Mouse (Mus musculus): ENCODE data around the gene Tgfb3. TPM values are rescaled to one million over a fixed set of nuclear protein-coding genes. Genes with fewer than 3 reads are reported as not detected.

Gene Tgfb3
- polyA plus RNA-seq, 2 experiments: 64.7 to 85.0 TPM

DNA sequence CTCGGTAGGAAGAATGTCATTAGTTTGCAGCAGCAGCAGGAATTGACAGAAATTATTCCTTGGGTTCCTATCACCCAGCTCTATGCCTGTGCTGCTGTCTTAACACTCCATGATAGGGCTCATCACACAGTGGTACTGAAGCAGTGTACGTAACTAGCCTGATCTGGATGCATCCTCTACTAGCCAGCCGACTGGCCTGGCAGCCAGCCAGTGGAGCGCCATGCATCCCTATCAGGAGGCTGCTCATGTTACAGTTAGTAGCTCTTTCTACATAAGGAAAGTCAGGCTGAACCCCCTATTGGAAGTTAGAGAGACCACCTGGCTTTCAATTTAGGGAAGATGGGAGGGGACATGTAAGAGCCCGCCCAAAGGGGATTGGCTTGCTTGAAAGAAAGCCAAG lies 51.8 kb downstream of the Tgfb3 start:
- WGBS: 63% methylated on average over 5 of the region's 5 CpGs
- no peak for TF ChIP-seq POLR2A (IDR thresholded peaks at IDR 0.05; ENCODE audit: borderline replicate concordance, extremely low read depth, insufficient read depth, insufficient read length)
- DNase-seq (ENCODE audit: low spot score) (peak; percentile 58), ATAC-seq (ENCODE audit: low FRiP score, low read depth) (no peak)
- Histone ChIP-seq H3K27ac (replicated peaks; ENCODE audit: low read depth, low read length) (no peak overlapping the region), H3K4me3 (replicated peaks; ENCODE audit: low read length) (no peak overlapping the region), H3K4me1 (ENCODE audit: control insufficient read depth, insufficient read depth, low read length) (peaks cover 38% of the 10 kb centered on the region), H3K36me3 (ENCODE audit: control insufficient read depth, insufficient read depth, low read length) (no peaks in the 10 kb centered on the region), H3K9me3 (ENCODE audit: control insufficient read depth, low read length) (no peaks in the 10 kb centered on the region), H3K4me2 (replicated peaks; ENCODE audit: low read depth, low read length, severe bottlenecking) (no peak overlapping the region), H3K9ac (ENCODE audit: low read depth, low read length, severe bottlenecking) (no peak overlapping the region), H3K27me3 (ENCODE audit: control insufficient read depth, insufficient read depth, low read length) (no peaks in the 10 kb centered on the region)

DNA sequence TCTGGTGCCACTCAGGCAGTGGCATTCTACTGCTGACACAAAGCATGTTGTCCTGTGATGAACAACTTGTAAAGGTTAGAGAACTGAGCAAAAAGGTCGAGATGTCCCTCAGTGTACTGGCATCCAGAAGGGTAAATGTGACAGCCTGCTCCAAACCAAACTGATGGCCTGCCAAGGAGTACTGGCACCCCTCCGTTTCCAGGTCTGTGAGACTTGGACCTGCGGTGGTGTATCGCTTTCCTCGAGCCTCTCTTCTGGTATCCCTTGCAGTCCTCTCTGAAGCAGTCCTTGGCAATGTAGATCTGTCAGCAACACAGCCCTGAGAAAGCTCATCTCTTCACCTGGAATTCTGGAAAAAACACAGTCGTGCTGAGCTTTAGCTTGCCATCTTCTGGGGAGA lies 53.4 kb downstream of the Tgfb3 start:
- DNase-seq (ENCODE audit: low spot score) (no peak), ATAC-seq (ENCODE audit: low FRiP score, low read depth) (no peak)
- Histone ChIP-seq H3K4me1 (ENCODE audit: control insufficient read depth, insufficient read depth, low read length) (peaks cover 44% of the 10 kb centered on the region), H3K27me3 (ENCODE audit: control insufficient read depth, insufficient read depth, low read length) (no peaks in the 10 kb centered on the region), H3K4me2 (replicated peaks; ENCODE audit: low read depth, low read length, severe bottlenecking) (no peak overlapping the region), H3K9ac (ENCODE audit: low read depth, low read length, severe bottlenecking) (no peak overlapping the region), H3K9me3 (ENCODE audit: control insufficient read depth, low read length) (no peaks in the 10 kb centered on the region), H3K27ac (replicated peaks; ENCODE audit: low read depth, low read length) (no peak overlapping the region), H3K4me3 (replicated peaks; ENCODE audit: low read length) (no peak overlapping the region), H3K36me3 (ENCODE audit: control insufficient read depth, insufficient read depth, low read length) (no peaks in the 10 kb centered on the region)
- 80% methylated on average over 6 of the region's 6 CpGs for WGBS
- no peak for TF ChIP-seq POLR2A (IDR thresholded peaks at IDR 0.05; ENCODE audit: borderline replicate concordance, extremely low read depth, insufficient read depth, insufficient read length)

- ATAC-seq (ENCODE audit: low FRiP score, low read depth) (no peak), DNase-seq (ENCODE audit: low spot score) (peak; percentile 50)
- Histone ChIP-seq H3K27ac (replicated peaks; ENCODE audit: low read depth, low read length) (0 out of 2 replicates have a peak overlapping the region, but pooled peaks have one; percentile 33), H3K9ac (ENCODE audit: low read depth, low read length, severe bottlenecking) (no peak overlapping the region), H3K9me3 (ENCODE audit: control insufficient read depth, low read length) (no peaks in the 10 kb centered on the region), H3K4me3 (replicated peaks; ENCODE audit: low read length) (no peak overlapping the region), H3K4me2 (replicated peaks; ENCODE audit: low read depth, low read length, severe bottlenecking) (no peak overlapping the region), H3K4me1 (ENCODE audit: control insufficient read depth, insufficient read depth, low read length) (peaks cover 44% of the 10 kb centered on the region), H3K36me3 (ENCODE audit: control insufficient read depth, insufficient read depth, low read length) (no peaks in the 10 kb centered on the region), H3K27me3 (ENCODE audit: control insufficient read depth, insufficient read depth, low read length) (no peaks in the 10 kb centered on the region)
- WGBS: 40% methylated on average over 4 of the region's 4 CpGs
- TF ChIP-seq POLR2A (IDR thresholded peaks at IDR 0.05; ENCODE audit: borderline replicate concordance, extremely low read depth, insufficient read depth, insufficient read length): no peak
These were observed 54.4 kb downstream of the Tgfb3 start for GRCm38 (mm10) chr12:86024426-86024825.

DNA sequence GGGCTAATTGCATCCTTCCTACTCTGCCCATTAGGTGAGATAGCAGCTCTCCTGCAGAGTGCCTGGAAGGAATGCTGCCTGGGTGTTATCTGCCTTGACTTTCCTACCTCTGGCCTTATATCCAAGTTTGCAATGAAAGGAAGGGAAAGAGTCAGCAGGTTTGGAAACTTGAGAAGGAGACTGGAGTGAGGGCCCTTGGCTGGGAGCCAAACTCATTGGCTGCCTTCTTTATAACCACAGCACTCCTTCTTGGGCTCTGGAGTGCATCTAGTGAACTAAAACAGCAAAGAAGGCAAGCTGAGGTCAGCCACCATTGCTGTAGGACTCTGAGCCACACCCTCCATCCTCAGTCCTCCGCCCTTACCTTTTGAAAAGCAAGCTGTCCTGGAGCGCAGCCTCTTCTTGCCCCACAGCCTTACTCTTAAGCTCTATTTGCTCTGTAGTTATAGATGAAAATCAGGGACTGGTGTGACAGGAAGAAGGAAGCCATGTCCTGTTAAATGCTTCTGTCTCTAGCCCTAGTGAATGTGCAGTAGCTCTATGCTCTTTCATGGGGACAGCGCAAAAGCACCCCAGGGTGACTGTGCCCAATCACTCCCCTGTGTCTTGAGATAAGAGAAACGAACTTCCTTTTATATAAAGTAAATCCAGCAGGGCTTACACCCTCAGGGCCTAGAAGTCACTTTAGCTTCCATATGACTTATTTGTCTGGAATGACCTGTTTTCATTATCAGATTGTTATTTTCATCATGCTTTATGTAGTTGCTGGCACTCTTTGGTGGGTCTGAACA lies 55.6 kb downstream of the Tgfb3 start:
- Histone ChIP-seq H3K27me3 (ENCODE audit: control insufficient read depth, insufficient read depth, low read length) (no peaks in the 10 kb centered on the region), H3K4me2 (replicated peaks; ENCODE audit: low read depth, low read length, severe bottlenecking) (no peak overlapping the region; the same call in 1 of the 2 replicates), H3K4me1 (ENCODE audit: control insufficient read depth, insufficient read depth, low read length) (peaks cover 44% of the 10 kb centered on the region), H3K9ac (ENCODE audit: low read depth, low read length, severe bottlenecking) (no peak overlapping the region), H3K4me3 (replicated peaks; ENCODE audit: low read length) (no peak overlapping the region), H3K36me3 (ENCODE audit: control insufficient read depth, insufficient read depth, low read length) (no peaks in the 10 kb centered on the region), H3K27ac (replicated peaks; ENCODE audit: low read depth, low read length) (peak overlapping the region; percentile 81), H3K9me3 (ENCODE audit: control insufficient read depth, low read length) (no peaks in the 10 kb centered on the region)
- WGBS: 47% methylated on average over 4 of the region's 4 CpGs
- no peak for TF ChIP-seq POLR2A (IDR thresholded peaks at IDR 0.05; ENCODE audit: borderline replicate concordance, extremely low read depth, insufficient read depth, insufficient read length)
- DNase-seq (ENCODE audit: low spot score) (peak; percentile 95), ATAC-seq (ENCODE audit: low FRiP score, low read depth) (peak; percentile 71)

GRCm38 (mm10) chr12:86022282-86022984 lies 56.4 kb downstream of the Tgfb3 start:
- H3K36me3 ChIP-seq (ENCODE audit: control insufficient read depth, insufficient read depth, low read length): no peaks in the 10 kb centered on the region
- no peak for TF ChIP-seq POLR2A (IDR thresholded peaks at IDR 0.05; ENCODE audit: borderline replicate concordance, extremely low read depth, insufficient read depth, insufficient read length)
- 30% methylated on average over 9 of the region's 9 CpGs for WGBS
- H3K4me1 ChIP-seq (ENCODE audit: control insufficient read depth, insufficient read depth, low read length): peaks cover 42% of the 10 kb centered on the region
- H3K4me3 ChIP-seq (replicated peaks; ENCODE audit: low read length): no peak overlapping the region
- peak overlapping the region; percentile 31; the same call in 1 of the 2 replicates for H3K9ac ChIP-seq (ENCODE audit: low read depth, low read length, severe bottlenecking)
- H3K4me2 ChIP-seq (replicated peaks; ENCODE audit: low read depth, low read length, severe bottlenecking): no peak overlapping the region; the same call in 1 of the 2 replicates
- DNase-seq (ENCODE audit: low spot score) (peak; percentile 21), ATAC-seq (ENCODE audit: low FRiP score, low read depth) (peak; percentile 58)
- peak overlapping the region; percentile 81 for H3K27ac ChIP-seq (replicated peaks; ENCODE audit: low read depth, low read length)
- H3K9me3 ChIP-seq (ENCODE audit: control insufficient read depth, low read length): no peaks in the 10 kb centered on the region
- H3K27me3 ChIP-seq (ENCODE audit: control insufficient read depth, insufficient read depth, low read length): no peaks in the 10 kb centered on the region
